Mouse (Mus musculus) stomach, embryonic 16.5 days (tissue): ENCODE data around the gene Aqp1. TPM values are rescaled to one million over a fixed set of nuclear protein-coding genes. Genes with fewer than 3 reads are reported as not detected.

ENCODE experiments used
- ATAC-seq: fragments of 200-750 bp; cut with Nextera tagmentation; 2 replicates; pipeline ENCODE4 v1.8.0; 2017; ENCODE audit warnings: moderate number of reproducible peaks, moderate TSS enrichment; ENCODE audit not compliant: insufficient read depth, low FRiP score
- H3K27ac ChIP-seq: fragments of 300-500 bp; sonication (generic); 2 replicates; pipeline ENCODE4 v1.5.1; 2014; ENCODE audit warnings: low read length
- H3K27me3 ChIP-seq: fragments of 300-500 bp; sonication (generic); 2 replicates; pipeline ENCODE4 v1.6.1; 2014; ENCODE audit warnings: low read length, control low read depth, mixed read lengths; ENCODE audit not compliant: control insufficient read depth, insufficient read depth
- H3K36me3 ChIP-seq: fragments of 300-500 bp; sonication (generic); 2 replicates; pipeline ENCODE4 v1.6.1; 2014; ENCODE audit warnings: low read length; ENCODE audit not compliant: control insufficient read depth, insufficient read depth
- H3K4me1 ChIP-seq: fragments of 300-500 bp; sonication (generic); 2 replicates; pipeline ENCODE4 v1.6.1; 2014; ENCODE audit warnings: low read length, control low read depth, mixed read lengths; ENCODE audit not compliant: control insufficient read depth, insufficient read depth
- H3K4me2 ChIP-seq: fragments of 300-500 bp; sonication (generic); 2 replicates; pipeline ENCODE4 v1.6.1; 2014; ENCODE audit warnings: low read depth, low read length, mixed read lengths
- H3K4me3 ChIP-seq: fragments of 300-500 bp; sonication (generic); replicated peaks from 2 replicates; pipeline ENCODE4 v1.5.1; 2014; ENCODE audit warnings: mild to moderate bottlenecking, low read length
- H3K9ac ChIP-seq: fragments of 300-500 bp; sonication (generic); 2 replicates; pipeline ENCODE4 v1.6.1; 2014; ENCODE audit warnings: low read length
- H3K9me3 ChIP-seq: fragments of 300-500 bp; sonication (generic); replicated peaks from 2 replicates; pipeline ENCODE4 v1.6.1; 2016; ENCODE audit warnings: low read length, control low read depth; ENCODE audit not compliant: control insufficient read depth
- WGBS: fragments of 180-500 bp; shearing (Covaris S2); extraction: QIAGEN DNeasy Blood & Tissue Kit; methylation state at CpG from one replicate; pipeline ENCODE4 v1.1.7; 2014; 5-methylcytosine and 5-hydroxymethylcytosine counted together
- polyA plus RNA-seq: library from polyadenylated mRNA; unstranded; fragments of >200 nt; fragmentation: Nextera tagmentation; extraction: Ambion mirVana; gene quantifications from 2 replicates; pipeline ENCODE4 v1.2.1, GENCODE M21; 2015

The Aqp1 gene
- polyA plus RNA-seq, 1 experiment from 2014 or later: 24.1 TPM

GRCm38 (mm10) chr6:55313893-55314292 lies 22.3 kb upstream of the Aqp1 start:
- H3K9me3 ChIP-seq: no peaks in the 10 kb centered on the region
- H3K4me1 ChIP-seq: no peaks in the 10 kb centered on the region
- no peaks in the 10 kb centered on the region for H3K27me3 ChIP-seq
- H3K4me3 ChIP-seq: no peak overlapping the region
- no peak overlapping the region for H3K4me2 ChIP-seq
- H3K27ac ChIP-seq: no peak overlapping the region
- H3K9ac ChIP-seq: no peak overlapping the region
- no peak for ATAC-seq
- no peaks in the 10 kb centered on the region for H3K36me3 ChIP-seq
- WGBS: 74% methylated on average over 4 of the region's 4 CpGs

- WGBS: 73% methylated on average over 8 of the region's 8 CpGs
- Histone ChIP-seq H3K27ac (no peak overlapping the region), H3K4me2 (no peak overlapping the region), H3K36me3 (no peaks in the 10 kb centered on the region), H3K27me3 (no peaks in the 10 kb centered on the region), H3K4me1 (no peaks in the 10 kb centered on the region), H3K9me3 (no peaks in the 10 kb centered on the region), H3K9ac (no peak overlapping the region), H3K4me3 (no peak overlapping the region)
- ATAC-seq: no peak
Observed at GRCm38 (mm10) chr6:55314628-55315027, 21.6 kb upstream of the Aqp1 start.

GRCm38 (mm10) chr6:55318597-55318996 lies 17.6 kb upstream of the Aqp1 start:
- no peak overlapping the region for H3K4me3 ChIP-seq
- H3K36me3 ChIP-seq: no peaks in the 10 kb centered on the region
- H3K9ac ChIP-seq: no peak overlapping the region
- H3K4me2 ChIP-seq: no peak overlapping the region
- no peak for ATAC-seq
- H3K4me1 ChIP-seq: no peaks in the 10 kb centered on the region
- 96% methylated on average over 3 of the region's 3 CpGs for WGBS
- H3K27me3 ChIP-seq: no peaks in the 10 kb centered on the region
- H3K27ac ChIP-seq: no peak overlapping the region
- H3K9me3 ChIP-seq: no peaks in the 10 kb centered on the region

- Histone ChIP-seq H3K9ac (no peak overlapping the region), H3K36me3 (no peaks in the 10 kb centered on the region), H3K27me3 (no peaks in the 10 kb centered on the region), H3K9me3 (no peaks in the 10 kb centered on the region), H3K4me1 (no peaks in the 10 kb centered on the region; the same call in 1 of the 2 replicates), H3K4me3 (no peak overlapping the region), H3K27ac (peak overlapping the region; percentile 36; the same call in 1 of the 2 replicates), H3K4me2 (no peak overlapping the region)
- 59% methylated on average over 14 of the region's 14 CpGs for WGBS
- ATAC-seq: no peak
Observed at GRCm38 (mm10) chr6:55319585-55320551, 16.4 kb upstream of the Aqp1 start.

GRCm38 (mm10) chr6:55320894-55321293 lies 15.3 kb upstream of the Aqp1 start:
- Histone ChIP-seq H3K9ac (no peak overlapping the region), H3K27ac (no peak overlapping the region), H3K27me3 (no peaks in the 10 kb centered on the region), H3K9me3 (no peaks in the 10 kb centered on the region), H3K4me1 (no peaks in the 10 kb centered on the region; the same call in 1 of the 2 replicates), H3K4me2 (no peak overlapping the region), H3K4me3 (no peak overlapping the region), H3K36me3 (no peaks in the 10 kb centered on the region)
- WGBS: 69% methylated on average over 4 of the region's 4 CpGs
- ATAC-seq: no peak

GRCm38 (mm10) chr6:55321518-55321917 lies 14.7 kb upstream of the Aqp1 start:
- H3K4me2 ChIP-seq: no peak overlapping the region
- no peak for ATAC-seq
- H3K27ac ChIP-seq: no peak overlapping the region
- no peaks in the 10 kb centered on the region for H3K9me3 ChIP-seq
- no peaks in the 10 kb centered on the region for H3K27me3 ChIP-seq
- WGBS: 59% methylated on average over 6 of the region's 6 CpGs
- no peak overlapping the region for H3K4me3 ChIP-seq
- peaks cover 3% of the 10 kb centered on the region; the same call in 1 of the 2 replicates for H3K4me1 ChIP-seq
- H3K9ac ChIP-seq: no peak overlapping the region
- H3K36me3 ChIP-seq: no peaks in the 10 kb centered on the region

GRCm38 (mm10) chr6:55322980-55323379 lies 13.3 kb upstream of the Aqp1 start:
- H3K4me3 ChIP-seq: no peak overlapping the region
- no peaks in the 10 kb centered on the region for H3K9me3 ChIP-seq
- no peaks in the 10 kb centered on the region for H3K27me3 ChIP-seq
- no peak for ATAC-seq
- peaks cover 4% of the 10 kb centered on the region; the same call in 1 of the 2 replicates for H3K4me1 ChIP-seq
- no peak overlapping the region for H3K9ac ChIP-seq
- 0 out of 2 replicates have a peak overlapping the region, but pooled peaks have one; percentile 25 for H3K27ac ChIP-seq
- 89% methylated on average over 2 of the region's 2 CpGs for WGBS
- no peak overlapping the region for H3K4me2 ChIP-seq
- no peaks in the 10 kb centered on the region for H3K36me3 ChIP-seq

GRCm38 (mm10) chr6:55323908-55324634 lies 12.2 kb upstream of the Aqp1 start:
- Histone ChIP-seq H3K4me1 (peaks cover 4% of the 10 kb centered on the region; the same call in 1 of the 2 replicates), H3K27ac (peak overlapping the region; percentile 25), H3K27me3 (no peaks in the 10 kb centered on the region), H3K4me2 (0 out of 2 replicates have a peak overlapping the region, but pooled peaks have one; percentile 6), H3K9ac (no peak overlapping the region), H3K9me3 (no peaks in the 10 kb centered on the region), H3K36me3 (no peaks in the 10 kb centered on the region), H3K4me3 (no peak overlapping the region)
- 35% methylated on average over 17 of the region's 17 CpGs for WGBS
- peak; percentile 82 for ATAC-seq

- Histone ChIP-seq H3K9me3 (no peaks in the 10 kb centered on the region), H3K4me3 (no peak overlapping the region), H3K4me2 (no peak overlapping the region), H3K4me1 (peaks cover 4% of the 10 kb centered on the region; the same call in 1 of the 2 replicates), H3K27me3 (no peaks in the 10 kb centered on the region), H3K27ac (peak overlapping the region; percentile 16; the same call in 1 of the 2 replicates), H3K9ac (no peak overlapping the region), H3K36me3 (no peaks in the 10 kb centered on the region)
- ATAC-seq: no peak
- 53% methylated on average over 1 of the region's 1 CpGs for WGBS
Observed at GRCm38 (mm10) chr6:55324785-55325184, 11.4 kb upstream of the Aqp1 start.
